Mouse (Mus musculus) myocyte (in vitro differentiated cells): ENCODE results near the gene Gm10382.

Experiments
- POLR2A ChIP-seq: IDR thresholded peaks from one replicate; pipeline ENCODE4 v1.6.1; 2011; ENCODE audit warnings: low read depth, mild to moderate bottlenecking, control low read depth, moderate library complexity; ENCODE audit not compliant: insufficient read length
- TCF3 ChIP-seq: IDR thresholded peaks from one replicate; pipeline ENCODE4 v1.6.1; 2011; ENCODE audit warnings: low read depth, control low read depth; ENCODE audit not compliant: insufficient read length

- TF ChIP-seq POLR2A (no peak), TCF3 (no peak)
These were observed 14.7 kb downstream of the Gm10382 start for GRCm38 (mm10) chr5:125403481-125404465.
